Mouse (Mus musculus) ovary, postnatal 14 days (tissue): ENCODE measurements around the gene Gm21964.

Experiments
- DNase-seq: peaks from one replicate; pipeline ENCODE4 v3.0.0; 2022; ENCODE audit warnings: low spot score

Gene Gm21964

GRCm38 (mm10) chr8:110100907-110101306, at the start of gene Gm21964:
TSS of gene Gm21964 (plus strand) at chr8:110101207.
- DNase-seq: no peak

- no peak for DNase-seq
Observed at GRCm38 (mm10) chr8:110051208-110051607, 49.8 kb upstream of the Gm21964 start.

GRCm38 (mm10) chr8:110058207-110058606, 42.8 kb upstream of the Gm21964 start:
- no peak for DNase-seq

GRCm38 (mm10) chr8:110064161-110064560, 36.8 kb upstream of the Gm21964 start:
- no peak for DNase-seq

- DNase-seq: no peak
Observed at GRCm38 (mm10) chr8:110064606-110065365, 36.2 kb upstream of the Gm21964 start.

- no peak for DNase-seq
Observed at GRCm38 (mm10) chr8:110065676-110066075, 35.3 kb upstream of the Gm21964 start.

- DNase-seq: no peak
Observed at GRCm38 (mm10) chr8:110069706-110070105, 31.3 kb upstream of the Gm21964 start.

GRCm38 (mm10) chr8:110071600-110071999, 29.4 kb upstream of the Gm21964 start:
- peak; percentile 47 for DNase-seq

GRCm38 (mm10) chr8:110074496-110074895, 26.5 kb upstream of the Gm21964 start:
- DNase-seq: no peak

GRCm38 (mm10) chr8:110079282-110080221, 21.5 kb upstream of the Gm21964 start, which contains the start of gene Zfp612:
TSS of gene Zfp612 (plus strand) at chr8:110079746.
- peak; percentile 45 for DNase-seq

GRCm38 (mm10) chr8:110082416-110083105, 18.4 kb upstream of the Gm21964 start:
- no peak for DNase-seq

- peak; percentile 21 for DNase-seq
Observed at GRCm38 (mm10) chr8:110091869-110092268, 9.1 kb upstream of the Gm21964 start.

GRCm38 (mm10) chr8:110101676-110102075, 669 bp downstream of the Gm21964 start:
- no peak for DNase-seq

GRCm38 (mm10) chr8:110102653-110103052, 1.6 kb downstream of the Gm21964 start, which contains the start of gene Gm17720:
TSS of gene Gm17720 (minus strand) at chr8:110102753.
- no peak for DNase-seq

GRCm38 (mm10) chr8:110119715-110120114, 18.7 kb downstream of the Gm21964 start:
- no peak for DNase-seq

GRCm38 (mm10) chr8:110130537-110130936, 29.5 kb downstream of the Gm21964 start:
- peak; percentile 65 for DNase-seq

GRCm38 (mm10) chr8:110134236-110134635, 33.2 kb downstream of the Gm21964 start:
- DNase-seq: no peak

GRCm38 (mm10) chr8:110135515-110135914, 34.5 kb downstream of the Gm21964 start:
- DNase-seq: no peak

- DNase-seq: no peak
Observed at GRCm38 (mm10) chr8:110140156-110140555, 39.1 kb downstream of the Gm21964 start.

GRCm38 (mm10) chr8:110140770-110141169, 39.8 kb downstream of the Gm21964 start:
- DNase-seq: no peak

- DNase-seq: peak; percentile 24
Observed at GRCm38 (mm10) chr8:110145538-110145937, 44.5 kb downstream of the Gm21964 start.

GRCm38 (mm10) chr8:110152951-110153350, 51.9 kb downstream of the Gm21964 start:
- no peak for DNase-seq
